Mouse (Mus musculus) myocyte (in vitro differentiated cells): ENCODE results near the gene Camkmt.

Experiments
- E2F4 ChIP-seq: IDR thresholded peaks from one replicate; pipeline ENCODE4 v1.6.1; 2011; ENCODE audit warnings: mild to moderate bottlenecking, control low read depth, moderate library complexity; ENCODE audit not compliant: insufficient read depth
- MAX ChIP-seq: IDR thresholded peaks from one replicate; pipeline ENCODE4 v1.6.1; 2011; ENCODE audit warnings: low read depth, mild to moderate bottlenecking, control low read depth
- MYOD1 ChIP-seq, 3 experiments: IDR thresholded peaks; one replicate each; pipeline ENCODE4 v1.6.1; 2011; ENCODE audit warnings: control low read depth in 2 of 3, low read depth in 2 of 3, mild to moderate bottlenecking in 2 of 3, moderate library complexity in 1 of 3; ENCODE audit not compliant: insufficient read length in 2 of 3, control insufficient read depth in 1 of 3
- POLR2A ChIP-seq: IDR thresholded peaks from one replicate; pipeline ENCODE4 v1.6.1; 2011; ENCODE audit warnings: low read depth, mild to moderate bottlenecking, control low read depth, moderate library complexity; ENCODE audit not compliant: insufficient read length
- TCF12 ChIP-seq: IDR thresholded peaks from one replicate; pipeline ENCODE4 v1.6.1; 2011; ENCODE audit warnings: mild to moderate bottlenecking, control low read depth; ENCODE audit not compliant: poor library complexity, insufficient read depth, severe bottlenecking
- TCF3 ChIP-seq: IDR thresholded peaks from one replicate; pipeline ENCODE4 v1.6.1; 2011; ENCODE audit warnings: low read depth, control low read depth; ENCODE audit not compliant: insufficient read length

DNA sequence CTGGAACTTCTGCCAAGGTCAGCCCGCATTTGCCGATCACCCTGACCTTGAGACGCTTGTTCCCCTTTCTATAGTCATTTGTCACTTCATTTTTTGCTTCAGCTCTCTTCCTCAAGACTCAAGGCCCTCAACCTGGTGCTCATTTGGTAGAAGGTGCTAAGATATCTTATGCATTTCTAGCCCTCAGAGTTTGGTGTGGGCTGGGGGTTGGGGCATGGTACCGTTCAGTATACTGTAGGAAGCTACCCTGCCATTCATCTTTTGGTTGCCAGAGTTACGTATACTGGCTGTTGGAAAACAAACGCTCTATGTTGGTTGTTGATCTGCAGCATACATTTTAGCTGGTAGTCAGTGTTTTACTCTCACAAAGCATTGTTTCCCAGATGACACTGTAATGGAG is 53.8 kb downstream of the Camkmt start:
- TF ChIP-seq MYOD1 (IDR thresholded peaks at IDR 0.05; ENCODE audit: control insufficient read depth in 1 of 3, insufficient read length in 2 of 3, low read depth in 2 of 3), result no peak
- TF ChIP-seq TCF3, result no peak
- no peak for TF ChIP-seq MAX
- no peak for TF ChIP-seq POLR2A
- TF ChIP-seq E2F4, result no peak
- TF ChIP-seq TCF12, result no peak
